Mouse (Mus musculus) ES-E14 (cell line): ENCODE measurements around the gene Ppm1h.

ENCODE experiments used
- CHD2 ChIP-seq: IDR thresholded peaks from 2 replicates; pipeline ENCODE4 v1.6.1; 2014; ENCODE audit warnings: mild to moderate bottlenecking, low read depth, low read length, inconsistent platforms
- HCFC1 ChIP-seq: IDR thresholded peaks from 2 replicates; pipeline ENCODE4 v1.6.1; 2012; ENCODE audit warnings: low read length, inconsistent platforms, borderline replicate concordance; ENCODE audit not compliant: insufficient read depth
- MAFK ChIP-seq: IDR thresholded peaks from 2 replicates; pipeline ENCODE4 v1.6.1; 2014; ENCODE audit warnings: mild to moderate bottlenecking, low read depth, low read length, inconsistent platforms; ENCODE audit not compliant: insufficient read depth
- ZC3H11A ChIP-seq: IDR thresholded peaks from 2 replicates; pipeline ENCODE4 v1.6.1; 2012; ENCODE audit warnings: low read depth, mild to moderate bottlenecking, inconsistent platforms, low read length, borderline replicate concordance
- ZNF384 ChIP-seq: IDR thresholded peaks from 2 replicates; pipeline ENCODE4 v1.6.1; 2012; ENCODE audit warnings: low read depth, low read length, inconsistent platforms

- TF ChIP-seq HCFC1: no peak
- TF ChIP-seq ZC3H11A: no peak
- no peak for TF ChIP-seq CHD2
- TF ChIP-seq ZNF384: no peak
- TF ChIP-seq MAFK: no peak
These were observed 178.6 kb downstream of the Ppm1h start for GRCm38 (mm10) chr10:122857155-122857554.
